Mouse (Mus musculus): ENCODE measurements at regions not wholly inside any gene's neighbourhood (a gene's known extent, or its start where the extent isn't known, plus 50 kb on each side); places are given as distances from the start of the nearest gene placed in this dataset.

- no peak for TF ChIP-seq CTCF (IDR thresholded peaks at IDR 0.05; ENCODE audit: control insufficient read depth, insufficient read depth, low read length)
- no peak for TF ChIP-seq POLR2A (IDR thresholded peaks at IDR 0.05; ENCODE audit: borderline replicate concordance, control insufficient read depth, low read depth, low read length)
These were observed 454.7 kb downstream of the Prdm2 start for GRCm38 (mm10) chr4:142758102-142758501.
